Mouse (Mus musculus) olfactory bulb, adult 2 months (tissue): ENCODE measurements around the gene Lgmn. TPM values are rescaled to one million over a fixed set of nuclear protein-coding genes. Genes with fewer than 3 reads are reported as not detected.
A peak's percentile ranks its signal among the peaks of the same experiment; 100 is the strongest.

Experiments used
- H3K27ac ChIP-seq: fragments of 200-500 bp; 2 replicates; pipeline ENCODE4 v1.5.1; 2012; ENCODE audit warnings: low read depth, low read length; ENCODE audit not compliant: insufficient read depth
- H3K4me1 ChIP-seq: fragments of 200-500 bp; 2 replicates; pipeline ENCODE4 v1.6.1; 2012; ENCODE audit warnings: low read length; ENCODE audit not compliant: control insufficient read depth, insufficient read depth
- H3K4me3 ChIP-seq: fragments of 200-500 bp; 2 replicates; pipeline ENCODE4 v1.5.1; 2012; ENCODE audit warnings: mild to moderate bottlenecking, low read depth, low read length, moderate library complexity; ENCODE audit not compliant: insufficient read depth
- CTCF ChIP-seq: fragments of 200-500 bp; IDR thresholded peaks from 2 replicates; pipeline ENCODE4 v1.5.1; 2012; ENCODE audit warnings: low read depth, mild to moderate bottlenecking, low read length, moderate library complexity; ENCODE audit not compliant: insufficient read depth
- POLR2A ChIP-seq: fragments of 200-500 bp; IDR thresholded peaks from 2 replicates; pipeline ENCODE4 v1.6.1; 2012; ENCODE audit warnings: mild to moderate bottlenecking, low read depth, low read length, moderate library complexity; ENCODE audit not compliant: insufficient read depth
- WGBS: fragments of 180-500 bp; shearing (Covaris S2); methylation state at CpG from one replicate; pipeline ENCODE4 v1.1.7; 2018; 5-methylcytosine and 5-hydroxymethylcytosine counted together
- polyA plus RNA-seq: library from polyadenylated mRNA; stranded (reverse); fragments of >200 nt; gene quantifications from 2 replicates; pipeline ENCODE4 v1.2.4, GENCODE M21; 2012; ENCODE audit warnings: low replicate concordance; ENCODE audit not compliant: missing spikeins, insufficient read depth, insufficient read length

Lgmn gene
- polyA plus RNA-seq, 1 experiment: not detected

DNA sequence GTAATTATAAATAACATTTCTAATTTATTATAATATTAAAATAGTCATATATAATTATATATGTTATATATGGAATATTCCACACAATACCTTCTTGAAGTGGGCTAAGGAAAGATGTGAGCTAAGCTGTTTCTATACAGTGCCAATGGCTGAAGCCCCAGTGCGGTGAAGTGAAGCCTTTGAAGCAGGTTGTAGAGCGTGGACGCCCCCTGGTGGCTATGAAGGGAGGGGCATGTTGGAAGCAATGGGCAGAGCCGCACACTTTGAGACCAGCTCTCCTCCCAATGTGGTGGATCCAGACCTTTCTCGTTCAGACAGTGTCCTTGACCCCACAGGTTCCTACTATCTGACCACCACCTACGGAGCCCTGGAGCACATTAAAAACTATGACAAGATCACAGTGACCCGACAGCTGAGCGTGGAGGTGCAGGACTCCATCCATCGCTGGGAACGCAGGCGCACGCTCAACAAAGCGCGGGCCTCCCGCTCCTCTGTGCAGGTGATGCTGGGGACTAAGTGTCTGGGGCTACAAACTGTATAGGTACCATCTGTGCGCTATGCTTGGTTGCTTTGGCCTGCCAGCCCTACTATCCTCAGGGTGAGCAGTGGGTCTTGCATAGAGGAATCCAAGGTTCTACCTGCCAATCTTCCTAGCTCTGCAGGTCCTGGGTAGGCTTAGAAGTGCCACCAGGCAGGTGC lies 52.2 kb downstream of the Lgmn start:
- no peak overlapping the region for H3K4me3 ChIP-seq
- no peak for TF ChIP-seq POLR2A
- peak; percentile 93 for TF ChIP-seq CTCF
- 53% methylated on average over 16 of the region's 16 CpGs for WGBS
- H3K27ac ChIP-seq: no peak overlapping the region
- H3K4me1 ChIP-seq: 0 out of 2 replicates have a peak, but pooled peaks cover 4% of the 10 kb centered on the region

- TF ChIP-seq CTCF (no peak), POLR2A (no peak)
- H3K4me1 ChIP-seq: 0 out of 2 replicates have a peak, but pooled peaks cover 2% of the 10 kb centered on the region
- 24% methylated on average over 3 of the region's 3 CpGs for WGBS
- H3K27ac ChIP-seq: no peak overlapping the region
- no peak overlapping the region for H3K4me3 ChIP-seq
These were observed 54.8 kb downstream of the Lgmn start for GRCm38 (mm10) chr12:102384819-102385218.

DNA sequence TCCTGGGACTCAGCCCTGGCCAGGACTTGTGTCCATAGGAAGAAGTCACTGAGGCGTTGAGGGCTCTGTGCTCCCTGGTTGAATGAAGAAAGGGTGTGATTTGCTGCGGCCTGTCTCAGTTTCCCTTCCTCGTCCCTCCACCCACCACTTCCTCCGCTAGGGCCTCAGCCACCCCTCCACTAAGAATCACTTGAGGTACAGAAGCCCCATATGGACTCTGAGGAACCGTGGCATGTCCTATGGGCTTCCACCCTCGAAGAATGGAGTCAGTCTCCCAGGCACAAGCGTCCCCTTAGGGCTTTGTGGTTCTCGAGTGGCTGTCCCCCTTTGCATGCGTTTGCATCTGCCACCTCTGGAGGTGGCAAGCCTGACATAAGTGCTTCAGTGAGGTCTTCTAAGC lies 56.3 kb downstream of the Lgmn start:
- WGBS: 92% methylated on average over 9 of the region's 9 CpGs
- TF ChIP-seq CTCF (no peak), POLR2A (no peak)

GRCm38 (mm10) chr12:102382180-102382579 lies 57.4 kb downstream of the Lgmn start:
- H3K4me1 ChIP-seq: no peaks in the 10 kb centered on the region
- 92% methylated on average over 8 of the region's 8 CpGs for WGBS
- H3K4me3 ChIP-seq: no peak overlapping the region
- TF ChIP-seq CTCF (no peak), POLR2A (no peak)
- no peak overlapping the region for H3K27ac ChIP-seq

More for the DNA sequence above, 56.3 kb downstream of the Lgmn start:
- H3K4me1 ChIP-seq: no peaks in the 10 kb centered on the region
- no peak overlapping the region for H3K4me3 ChIP-seq
- no peak overlapping the region for H3K27ac ChIP-seq

- H3K4me1 ChIP-seq: peaks cover 8% of the 10 kb centered on the region; the same call in 1 of the 2 replicates
- no peak overlapping the region for H3K27ac ChIP-seq
- 82% methylated on average over 3 of the region's 3 CpGs for WGBS
- H3K4me3 ChIP-seq: no peak overlapping the region
- no peak for TF ChIP-seq CTCF
These were observed 67.3 kb downstream of the Lgmn start for GRCm38 (mm10) chr12:102372322-102372721.

- H3K27ac ChIP-seq: no peak overlapping the region
- TF ChIP-seq CTCF: no peak
- TF ChIP-seq POLR2A: no peak
- WGBS: 95% methylated on average over 4 of the region's 4 CpGs
- H3K4me3 ChIP-seq: no peak overlapping the region
- H3K4me1 ChIP-seq: peaks cover 8% of the 10 kb centered on the region; the same call in 1 of the 2 replicates
These were observed 68.6 kb downstream of the Lgmn start for GRCm38 (mm10) chr12:102370931-102371500.

- TF ChIP-seq POLR2A (no peak), CTCF (no peak)
- Histone ChIP-seq H3K27ac (no peak overlapping the region), H3K4me3 (no peak overlapping the region), H3K4me1 (peaks cover 8% of the 10 kb centered on the region; the same call in 1 of the 2 replicates)
- 80% methylated on average over 22 of the region's 22 CpGs for WGBS
These were observed 70.0 kb downstream of the Lgmn start for GRCm38 (mm10) chr12:102369488-102370235.

DNA sequence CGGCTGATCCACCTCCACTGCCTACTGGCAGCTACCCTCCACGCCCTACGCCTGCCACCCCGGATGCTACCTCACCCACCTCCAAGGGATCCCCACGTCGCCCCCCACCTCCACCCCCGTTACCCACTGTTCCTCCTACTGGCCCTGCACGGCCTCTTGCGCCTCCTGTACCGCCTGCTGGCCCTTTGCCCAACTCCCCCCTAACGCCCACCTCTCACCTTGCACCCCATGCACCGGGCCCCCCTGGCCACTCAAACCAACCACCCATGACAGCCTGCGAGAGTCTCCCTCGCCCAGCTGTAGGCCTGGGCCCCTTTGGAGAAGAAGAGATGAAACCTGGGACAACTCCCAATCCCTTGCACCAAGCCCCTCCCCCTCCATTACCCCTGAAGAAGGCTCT lies 71.1 kb downstream of the Lgmn start:
- no peak for TF ChIP-seq CTCF
- no peak for TF ChIP-seq POLR2A
- H3K27ac ChIP-seq: no peak overlapping the region
- H3K4me3 ChIP-seq: no peak overlapping the region
- peaks cover 8% of the 10 kb centered on the region; the same call in 1 of the 2 replicates for H3K4me1 ChIP-seq
- WGBS: 87% methylated on average over 14 of the region's 14 CpGs

DNA sequence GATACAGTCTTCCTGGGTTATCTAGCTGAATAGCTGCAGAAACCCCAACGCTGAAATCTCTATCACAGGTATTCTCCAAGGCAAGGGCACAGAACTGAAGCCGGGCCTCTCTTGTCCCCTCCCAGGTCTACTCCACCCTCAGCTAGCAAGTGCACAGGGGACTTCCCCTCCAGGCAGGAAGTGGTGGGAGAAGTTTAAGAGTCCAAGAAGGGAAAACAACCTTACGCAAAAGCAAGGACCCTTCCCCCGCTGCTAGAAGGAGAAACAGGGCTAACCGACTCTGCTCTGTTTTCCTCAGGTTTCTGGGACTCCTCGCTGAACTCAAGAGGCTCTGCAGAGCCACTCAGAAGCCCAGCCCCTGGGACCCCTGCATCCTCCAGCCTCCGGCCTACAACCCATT lies 71.5 kb downstream of the Lgmn start:
- Histone ChIP-seq H3K4me3 (no peak overlapping the region), H3K27ac (no peak overlapping the region), H3K4me1 (peaks cover 8% of the 10 kb centered on the region; the same call in 1 of the 2 replicates)
- 90% methylated on average over 7 of the region's 7 CpGs for WGBS
- TF ChIP-seq CTCF (no peak), POLR2A (no peak)
